Mouse (Mus musculus) spleen, adult 2 months (tissue): Measurements from ENCODE around the gene Nlrp4f.

Experiments
- CTCF ChIP-seq: fragments of 200-500 bp; IDR thresholded peaks from 2 replicates; pipeline ENCODE4 v1.5.1; 2011; ENCODE audit warnings: mild to moderate bottlenecking, inconsistent platforms; ENCODE audit not compliant: insufficient read depth, insufficient read length, insufficient replicate concordance; ENCODE audit errors: extremely low read depth
- POLR2A ChIP-seq: fragments of 200-500 bp; IDR thresholded peaks from 2 replicates; pipeline ENCODE4 v1.6.1; 2011; ENCODE audit warnings: low read depth, low read length, inconsistent platforms

DNA sequence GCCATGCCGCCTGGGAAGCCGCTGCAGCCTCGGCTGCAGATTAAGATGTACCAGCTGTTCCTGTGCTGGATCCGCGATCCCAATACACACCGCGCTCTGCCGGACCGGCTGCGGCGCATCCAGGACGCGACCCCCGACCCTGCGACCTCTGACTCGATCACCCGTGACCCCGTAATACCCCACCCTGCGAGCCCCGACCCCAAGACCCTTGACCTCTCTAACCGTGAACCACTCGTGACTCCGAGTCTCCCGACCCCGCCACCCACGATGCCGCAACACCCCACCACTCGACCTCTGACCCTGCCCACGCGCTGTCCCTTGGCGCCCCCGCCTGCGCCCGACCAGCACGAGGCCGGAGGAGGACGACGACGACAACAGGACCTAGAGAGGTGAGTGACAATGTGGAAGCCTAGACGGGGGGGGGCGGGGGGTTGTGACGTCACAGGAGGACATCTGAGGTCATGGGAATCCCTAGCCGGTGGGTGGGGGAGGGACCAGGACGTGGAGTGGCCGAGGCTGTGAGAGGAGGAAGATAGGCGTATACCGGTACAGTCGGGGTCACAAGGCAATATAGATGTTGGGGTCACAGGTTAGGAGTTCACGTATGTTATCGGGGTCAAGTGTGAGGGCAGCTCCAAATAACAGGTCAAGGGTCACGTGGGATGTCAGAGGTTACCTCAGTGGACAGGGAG is 36.0 kb upstream of the Nlrp4f start:
- TF ChIP-seq CTCF (no peak), POLR2A (no peak)
